Mouse (Mus musculus): ENCODE data around the gene Tmem165. TPM values are rescaled to one million over a fixed set of nuclear protein-coding genes. Genes with fewer than 3 reads are reported as not detected.
A peak's percentile ranks its signal among the peaks of the same experiment; 100 is the strongest.

Tmem165 gene
- polyA plus RNA-seq (2012; rRNA removed): 160 and 185 TPM in 2 replicates
- polyA plus RNA-seq (2014; fragmentation: Nextera tagmentation; extraction: Ambion mirVana): 147 and 156 TPM in 2 replicates

DNA sequence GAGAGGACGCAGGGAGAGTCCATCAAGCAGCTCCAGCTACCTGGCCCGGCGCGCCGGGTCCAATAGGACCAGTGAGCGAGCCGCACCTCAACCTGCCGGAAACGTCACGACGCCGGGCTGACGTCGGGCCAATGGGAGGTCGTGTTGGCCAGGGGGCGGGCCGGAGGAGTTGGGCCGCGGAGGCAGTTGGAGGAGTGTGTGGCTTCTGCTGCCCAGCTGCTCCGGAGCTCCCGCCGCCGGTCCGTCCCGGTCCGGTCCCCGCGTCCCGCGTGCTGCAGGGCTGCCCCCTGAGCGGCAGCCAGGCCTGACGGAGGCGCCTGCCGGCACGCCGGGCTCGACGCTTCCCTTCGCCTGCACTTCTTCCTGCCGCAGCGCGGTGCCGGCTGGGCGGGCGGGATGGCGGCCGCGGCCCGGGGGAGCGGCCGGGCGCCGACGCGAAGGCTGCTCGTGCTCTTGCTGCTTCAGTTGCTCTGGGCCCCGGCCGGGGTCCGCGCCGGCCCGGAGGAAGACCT, at the start of gene Tmem165:
Tmem165 (plus strand) TSS at position 131 of the 512 bp plus-strand sequence.
- ATAC-seq (ENCODE audit: low FRiP score, low read depth) (peak; percentile 97), DNase-seq (ENCODE audit: low spot score) (peak; percentile 91)
- peak; percentile 89 for TF ChIP-seq POLR2A (IDR thresholded peaks at IDR 0.05; ENCODE audit: borderline replicate concordance, extremely low read depth, insufficient read depth, insufficient read length)
- peak within 1 kb of the TSS; percentile 52 for H3K4me2 ChIP-seq (replicated peaks; ENCODE audit: low read depth, low read length, severe bottlenecking)
- H3K9me3 ChIP-seq (ENCODE audit: control insufficient read depth, low read length): no peaks in the 10 kb centered on the region
- H3K27ac ChIP-seq (replicated peaks; ENCODE audit: low read depth, low read length): peak within 1 kb of the TSS; percentile 97
- peak within 1 kb of the TSS; percentile 96 for H3K9ac ChIP-seq (ENCODE audit: low read depth, low read length, severe bottlenecking)
- H3K36me3 ChIP-seq (ENCODE audit: control insufficient read depth, insufficient read depth, low read length): peaks cover 4% of the 10 kb centered on the region; the same call in 1 of the 2 replicates
- 0% methylated on average over 11 of the region's 62 CpGs for WGBS
- H3K27me3 ChIP-seq (ENCODE audit: control insufficient read depth, insufficient read depth, low read length): no peaks in the 10 kb centered on the region
- peak within 1 kb of the TSS; percentile 94 for H3K4me3 ChIP-seq (replicated peaks; ENCODE audit: low read length)
- peaks cover 16% of the 10 kb centered on the region for H3K4me1 ChIP-seq (ENCODE audit: control insufficient read depth, insufficient read depth, low read length)

DNA sequence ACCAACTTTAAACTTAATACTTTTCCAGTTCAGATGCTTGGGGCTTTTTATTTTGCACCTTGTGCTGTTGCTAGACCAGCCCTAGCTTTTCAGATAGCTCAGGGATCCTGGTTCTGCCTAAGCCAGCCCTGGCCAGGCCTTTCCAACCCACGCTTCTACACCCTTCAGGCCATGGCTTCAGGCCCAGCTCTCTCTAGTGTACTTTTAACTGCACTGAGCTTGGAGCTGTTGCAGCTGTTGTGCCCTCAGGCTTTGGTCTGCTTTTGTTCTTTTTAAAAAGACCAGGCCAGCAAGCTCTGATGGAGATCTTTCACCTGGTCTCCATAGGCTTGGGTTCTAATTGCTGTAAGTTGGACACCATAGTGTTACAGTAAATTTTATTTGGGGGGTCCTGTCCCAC, 48.0 kb upstream of the Tmem165 start:
- no peak for TF ChIP-seq POLR2A (IDR thresholded peaks at IDR 0.05; ENCODE audit: borderline replicate concordance, extremely low read depth, insufficient read depth, insufficient read length)
- Histone ChIP-seq H3K27ac (replicated peaks; ENCODE audit: low read depth, low read length) (no peak overlapping the region), H3K4me1 (ENCODE audit: control insufficient read depth, insufficient read depth, low read length) (peaks cover 6% of the 10 kb centered on the region; the same call in 1 of the 2 replicates), H3K9me3 (ENCODE audit: control insufficient read depth, low read length) (no peaks in the 10 kb centered on the region), H3K27me3 (ENCODE audit: control insufficient read depth, insufficient read depth, low read length) (no peaks in the 10 kb centered on the region), H3K36me3 (ENCODE audit: control insufficient read depth, insufficient read depth, low read length) (no peaks in the 10 kb centered on the region), H3K4me3 (replicated peaks; ENCODE audit: low read length) (no peak overlapping the region), H3K9ac (ENCODE audit: low read depth, low read length, severe bottlenecking) (no peak overlapping the region), H3K4me2 (replicated peaks; ENCODE audit: low read depth, low read length, severe bottlenecking) (no peak overlapping the region)
- no peak for ATAC-seq (ENCODE audit: low FRiP score, low read depth)
- DNase-seq (ENCODE audit: low spot score): no peak
- WGBS: 63% methylated on average over 1 of the region's 1 CpGs

DNA sequence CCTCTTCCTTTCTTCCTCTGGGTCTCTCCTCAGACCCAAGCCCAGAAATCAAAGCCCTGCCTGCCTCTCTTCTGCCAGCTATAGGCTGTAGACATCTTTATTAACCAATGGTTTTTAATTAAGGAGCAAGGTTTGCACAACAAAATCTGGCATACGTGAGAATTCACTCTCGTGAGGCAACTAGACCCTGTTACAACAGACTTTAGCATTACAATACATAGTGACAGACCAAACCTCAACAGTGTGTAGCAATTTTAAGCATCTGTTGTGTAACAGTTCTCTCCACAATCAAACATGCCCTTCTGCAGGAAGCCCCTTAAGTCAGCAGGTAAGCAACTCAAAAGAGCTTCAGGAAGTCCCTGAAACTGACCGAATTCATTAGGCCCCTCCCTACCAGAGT, 47.4 kb upstream of the Tmem165 start:
- DNase-seq (ENCODE audit: low spot score): no peak
- H3K9ac ChIP-seq (ENCODE audit: low read depth, low read length, severe bottlenecking): no peak overlapping the region
- WGBS: 89% methylated on average over 3 of the region's 3 CpGs
- no peaks in the 10 kb centered on the region for H3K36me3 ChIP-seq (ENCODE audit: control insufficient read depth, insufficient read depth, low read length)
- H3K27ac ChIP-seq (replicated peaks; ENCODE audit: low read depth, low read length): no peak overlapping the region
- no peak for ATAC-seq (ENCODE audit: low FRiP score, low read depth)
- no peak for TF ChIP-seq POLR2A (IDR thresholded peaks at IDR 0.05; ENCODE audit: borderline replicate concordance, extremely low read depth, insufficient read depth, insufficient read length)
- H3K4me3 ChIP-seq (replicated peaks; ENCODE audit: low read length): no peak overlapping the region
- peaks cover 9% of the 10 kb centered on the region; the same call in 1 of the 2 replicates for H3K4me1 ChIP-seq (ENCODE audit: control insufficient read depth, insufficient read depth, low read length)
- no peak overlapping the region for H3K4me2 ChIP-seq (replicated peaks; ENCODE audit: low read depth, low read length, severe bottlenecking)
- no peaks in the 10 kb centered on the region for H3K9me3 ChIP-seq (ENCODE audit: control insufficient read depth, low read length)
- no peaks in the 10 kb centered on the region for H3K27me3 ChIP-seq (ENCODE audit: control insufficient read depth, insufficient read depth, low read length)

DNA sequence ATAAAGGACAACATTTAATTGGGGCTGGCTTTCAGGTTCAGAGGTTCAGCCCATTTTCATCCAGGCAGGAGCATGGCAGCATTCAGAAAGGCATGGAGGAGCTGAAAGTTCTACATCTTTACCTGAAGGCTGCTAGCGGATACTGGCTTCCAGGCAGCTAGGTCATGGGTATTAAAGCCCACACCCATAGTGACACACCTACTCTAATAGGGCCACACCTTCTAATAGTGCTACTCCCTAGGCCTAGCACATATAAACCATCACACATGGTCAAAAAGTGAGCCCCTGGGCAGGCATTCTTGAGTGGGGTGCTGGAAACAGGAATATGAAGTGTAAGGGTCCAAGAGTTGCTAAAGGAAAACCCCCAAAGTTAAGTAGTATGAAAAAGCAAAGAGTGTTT, 46.1 kb upstream of the Tmem165 start:
- ATAC-seq (ENCODE audit: low FRiP score, low read depth): no peak
- no peak for DNase-seq (ENCODE audit: low spot score)
- 94% methylated on average over 1 of the region's 1 CpGs for WGBS

DNA sequence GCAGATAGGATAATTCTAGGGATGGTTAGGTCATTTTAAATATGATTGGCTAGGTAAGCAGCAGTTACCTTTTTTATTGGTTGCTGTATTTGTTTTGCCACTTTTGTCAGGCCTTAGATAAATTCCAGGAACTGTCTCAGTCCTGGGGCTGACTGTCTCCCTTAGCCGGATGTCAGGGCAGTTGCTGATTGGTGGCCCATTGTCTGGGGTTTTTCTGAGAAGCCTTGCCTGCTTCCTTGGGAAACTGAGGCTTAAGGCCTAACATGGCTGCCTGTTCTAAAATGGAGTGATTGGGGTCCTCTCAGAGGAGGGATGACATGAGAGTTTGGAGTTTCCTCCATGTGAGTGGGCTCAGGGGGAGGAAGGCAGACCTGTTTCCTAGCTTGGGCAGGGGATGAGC, 45.6 kb upstream of the Tmem165 start:
- WGBS: 73% methylated on average over 1 of the region's 1 CpGs
- Histone ChIP-seq H3K4me2 (replicated peaks; ENCODE audit: low read depth, low read length, severe bottlenecking) (no peak overlapping the region), H3K27ac (replicated peaks; ENCODE audit: low read depth, low read length) (no peak overlapping the region), H3K4me3 (replicated peaks; ENCODE audit: low read length) (no peak overlapping the region), H3K27me3 (ENCODE audit: control insufficient read depth, insufficient read depth, low read length) (no peaks in the 10 kb centered on the region), H3K9me3 (ENCODE audit: control insufficient read depth, low read length) (no peaks in the 10 kb centered on the region), H3K9ac (ENCODE audit: low read depth, low read length, severe bottlenecking) (no peak overlapping the region), H3K4me1 (ENCODE audit: control insufficient read depth, insufficient read depth, low read length) (peaks cover 12% of the 10 kb centered on the region; the same call in 1 of the 2 replicates), H3K36me3 (ENCODE audit: control insufficient read depth, insufficient read depth, low read length) (no peaks in the 10 kb centered on the region)
- DNase-seq (ENCODE audit: low spot score) (no peak), ATAC-seq (ENCODE audit: low FRiP score, low read depth) (no peak)
- no peak for TF ChIP-seq POLR2A (IDR thresholded peaks at IDR 0.05; ENCODE audit: borderline replicate concordance, extremely low read depth, insufficient read depth, insufficient read length)

More for the DNA sequence above, 46.1 kb upstream of the Tmem165 start:
- TF ChIP-seq POLR2A (IDR thresholded peaks at IDR 0.05; ENCODE audit: borderline replicate concordance, extremely low read depth, insufficient read depth, insufficient read length): no peak
- peaks cover 12% of the 10 kb centered on the region; the same call in 1 of the 2 replicates for H3K4me1 ChIP-seq (ENCODE audit: control insufficient read depth, insufficient read depth, low read length)
- no peaks in the 10 kb centered on the region for H3K36me3 ChIP-seq (ENCODE audit: control insufficient read depth, insufficient read depth, low read length)
- H3K9me3 ChIP-seq (ENCODE audit: control insufficient read depth, low read length): no peaks in the 10 kb centered on the region
- no peak overlapping the region for H3K27ac ChIP-seq (replicated peaks; ENCODE audit: low read depth, low read length)
- H3K4me3 ChIP-seq (replicated peaks; ENCODE audit: low read length): no peak overlapping the region
- no peak overlapping the region for H3K4me2 ChIP-seq (replicated peaks; ENCODE audit: low read depth, low read length, severe bottlenecking)
- H3K27me3 ChIP-seq (ENCODE audit: control insufficient read depth, insufficient read depth, low read length): no peaks in the 10 kb centered on the region
- H3K9ac ChIP-seq (ENCODE audit: low read depth, low read length, severe bottlenecking): no peak overlapping the region

Data from limb, embryonic 14.5 days (tissue).